Mouse (Mus musculus): ENCODE measurements around the gene Ank2. TPM values are rescaled to one million over a fixed set of nuclear protein-coding genes. Genes with fewer than 3 reads are reported as not detected.
A peak's percentile ranks its signal among the peaks of the same experiment; 100 is the strongest.

Ank2 gene
- polyA plus RNA-seq, 1 experiment from 2014 or later: 165 TPM

- H3K9me3 ChIP-seq: no peaks in the 10 kb centered on the region
- H3K4me2 ChIP-seq: no peak overlapping the region
- no peak overlapping the region for H3K9ac ChIP-seq
- 72% methylated on average over 4 of the region's 4 CpGs for WGBS
- ATAC-seq (ENCODE audit: low FRiP score): no peak
- H3K4me1 ChIP-seq (replicated peaks): 0 out of 2 replicates have a peak, but pooled peaks cover 7% of the 10 kb centered on the region
- H3K27me3 ChIP-seq: no peaks in the 10 kb centered on the region
- no peaks in the 10 kb centered on the region for H3K36me3 ChIP-seq
- no peak overlapping the region for H3K27ac ChIP-seq
- no peak overlapping the region for H3K4me3 ChIP-seq
Measured at GRCm38 (mm10) chr3:127367450-127367849, 131.7 kb downstream of the Ank2 start.

- ATAC-seq (ENCODE audit: low FRiP score): peak; percentile 26; the same call in 1 of the 2 replicates
- peaks cover 17% of the 10 kb centered on the region for H3K4me1 ChIP-seq (replicated peaks)
- no peaks in the 10 kb centered on the region for H3K9me3 ChIP-seq
- no peak overlapping the region for H3K4me3 ChIP-seq
- H3K36me3 ChIP-seq: no peaks in the 10 kb centered on the region
- H3K27me3 ChIP-seq: no peaks in the 10 kb centered on the region
- no peak overlapping the region for H3K9ac ChIP-seq
- 70% methylated on average over 15 of the region's 15 CpGs for WGBS
- no peak overlapping the region for H3K4me2 ChIP-seq
- 0 out of 2 replicates have a peak overlapping the region, but pooled peaks have one; percentile 30 for H3K27ac ChIP-seq
Measured at GRCm38 (mm10) chr3:127363512-127363911, 135.6 kb downstream of the Ank2 start.

GRCm38 (mm10) chr3:127362611-127363393 is 136.3 kb downstream of the Ank2 start:
- H3K36me3 ChIP-seq: no peaks in the 10 kb centered on the region
- no peak overlapping the region for H3K4me3 ChIP-seq
- H3K4me2 ChIP-seq: no peak overlapping the region
- H3K9ac ChIP-seq: no peak overlapping the region
- 0 out of 2 replicates have a peak overlapping the region, but pooled peaks have one; percentile 30 for H3K27ac ChIP-seq
- ATAC-seq (ENCODE audit: low FRiP score): no peak
- H3K4me1 ChIP-seq (replicated peaks): peaks cover 17% of the 10 kb centered on the region
- H3K27me3 ChIP-seq: no peaks in the 10 kb centered on the region
- no peaks in the 10 kb centered on the region for H3K9me3 ChIP-seq
- 87% methylated on average over 9 of the region's 9 CpGs for WGBS

- ATAC-seq (ENCODE audit: low FRiP score): no peak
- 67% methylated on average over 8 of the region's 8 CpGs for WGBS
- H3K9me3 ChIP-seq: no peaks in the 10 kb centered on the region
- no peak overlapping the region for H3K9ac ChIP-seq
- no peak overlapping the region for H3K4me3 ChIP-seq
- no peaks in the 10 kb centered on the region for H3K36me3 ChIP-seq
- peaks cover 12% of the 10 kb centered on the region for H3K4me1 ChIP-seq (replicated peaks)
- H3K27me3 ChIP-seq: no peaks in the 10 kb centered on the region
- H3K4me2 ChIP-seq: no peak overlapping the region
- no peak overlapping the region for H3K27ac ChIP-seq
Measured at GRCm38 (mm10) chr3:127361846-127362245, 137.3 kb downstream of the Ank2 start.

GRCm38 (mm10) chr3:127361384-127361783 is 137.8 kb downstream of the Ank2 start:
- Histone ChIP-seq H3K9ac (no peak overlapping the region), H3K36me3 (no peaks in the 10 kb centered on the region), H3K4me2 (no peak overlapping the region), H3K9me3 (no peaks in the 10 kb centered on the region), H3K4me3 (no peak overlapping the region), H3K4me1 (replicated peaks) (peaks cover 13% of the 10 kb centered on the region), H3K27ac (no peak overlapping the region), H3K27me3 (no peaks in the 10 kb centered on the region)
- no peak for ATAC-seq (ENCODE audit: low FRiP score)
- whole genome bisulfite sequencing: 35% methylated on average over 5 of the region's 5 CpGs

- no peak for ATAC-seq (ENCODE audit: low FRiP score)
- Histone ChIP-seq H3K9ac (no peak overlapping the region), H3K27ac (0 out of 2 replicates have a peak overlapping the region, but pooled peaks have one; percentile 15), H3K27me3 (no peaks in the 10 kb centered on the region), H3K36me3 (no peaks in the 10 kb centered on the region), H3K4me1 (replicated peaks) (peaks cover 12% of the 10 kb centered on the region), H3K9me3 (no peaks in the 10 kb centered on the region), H3K4me2 (no peak overlapping the region), H3K4me3 (no peak overlapping the region)
- 55% methylated on average over 5 of the region's 5 CpGs for WGBS
Measured at GRCm38 (mm10) chr3:127355252-127355651, 143.9 kb downstream of the Ank2 start.

- Histone ChIP-seq H3K27ac (no peak overlapping the region), H3K4me3 (no peak overlapping the region), H3K9me3 (peaks cover 4% of the 10 kb centered on the region; the same call in 1 of the 2 replicates), H3K36me3 (no peaks in the 10 kb centered on the region), H3K27me3 (no peaks in the 10 kb centered on the region), H3K4me1 (replicated peaks) (peaks cover 15% of the 10 kb centered on the region), H3K9ac (no peak overlapping the region), H3K4me2 (no peak overlapping the region)
- ATAC-seq (ENCODE audit: low FRiP score): no peak
- WGBS: 86% methylated on average over 9 of the region's 9 CpGs
Measured at GRCm38 (mm10) chr3:127350602-127351362, 148.4 kb downstream of the Ank2 start.

GRCm38 (mm10) chr3:127348926-127349325 is 150.2 kb downstream of the Ank2 start:
- Histone ChIP-seq H3K4me2 (no peak overlapping the region), H3K9ac (no peak overlapping the region), H3K4me3 (no peak overlapping the region), H3K9me3 (peaks cover 4% of the 10 kb centered on the region; the same call in 1 of the 2 replicates), H3K27me3 (no peaks in the 10 kb centered on the region), H3K36me3 (no peaks in the 10 kb centered on the region), H3K27ac (no peak overlapping the region), H3K4me1 (replicated peaks) (0 out of 2 replicates have a peak, but pooled peaks cover 9% of the 10 kb centered on the region)
- no peak for ATAC-seq (ENCODE audit: low FRiP score)
- 71% methylated on average over 7 of the region's 7 CpGs for WGBS

- peak overlapping the region; percentile 19; the same call in 1 of the 2 replicates for H3K27ac ChIP-seq
- H3K9me3 ChIP-seq: peaks cover 4% of the 10 kb centered on the region; the same call in 1 of the 2 replicates
- no peaks in the 10 kb centered on the region for H3K27me3 ChIP-seq
- H3K36me3 ChIP-seq: no peaks in the 10 kb centered on the region
- ATAC-seq (ENCODE audit: low FRiP score): no peak
- H3K4me3 ChIP-seq: no peak overlapping the region
- no peak overlapping the region for H3K4me2 ChIP-seq
- WGBS: 53% methylated on average over 8 of the region's 8 CpGs
- no peak overlapping the region for H3K9ac ChIP-seq
- H3K4me1 ChIP-seq (replicated peaks): 0 out of 2 replicates have a peak, but pooled peaks cover 9% of the 10 kb centered on the region
Measured at GRCm38 (mm10) chr3:127345860-127346459, 153.2 kb downstream of the Ank2 start.

- no peaks in the 10 kb centered on the region for H3K9me3 ChIP-seq
- H3K27ac ChIP-seq: no peak overlapping the region
- no peaks in the 10 kb centered on the region for H3K36me3 ChIP-seq
- no peak overlapping the region for H3K4me3 ChIP-seq
- no peak for ATAC-seq (ENCODE audit: low FRiP score)
- no peak overlapping the region for H3K4me2 ChIP-seq
- 86% methylated on average over 2 of the region's 2 CpGs for WGBS
- H3K4me1 ChIP-seq (replicated peaks): 0 out of 2 replicates have a peak, but pooled peaks cover 2% of the 10 kb centered on the region
- no peaks in the 10 kb centered on the region for H3K27me3 ChIP-seq
- H3K9ac ChIP-seq: no peak overlapping the region
Measured at GRCm38 (mm10) chr3:127341300-127341699, 157.8 kb downstream of the Ank2 start.

- Histone ChIP-seq H3K4me1 (replicated peaks) (no peaks in the 10 kb centered on the region), H3K9me3 (no peaks in the 10 kb centered on the region), H3K9ac (no peak overlapping the region), H3K36me3 (0 out of 2 replicates have a peak, but pooled peaks cover 3% of the 10 kb centered on the region), H3K27ac (no peak overlapping the region), H3K4me2 (no peak overlapping the region), H3K27me3 (no peaks in the 10 kb centered on the region), H3K4me3 (no peak overlapping the region)
- no peak for ATAC-seq (ENCODE audit: low FRiP score)
- WGBS: 88% methylated on average over 6 of the region's 6 CpGs
Measured at GRCm38 (mm10) chr3:127334876-127335275, 164.3 kb downstream of the Ank2 start.

- Histone ChIP-seq H3K4me3 (no peak overlapping the region), H3K9ac (no peak overlapping the region), H3K36me3 (0 out of 2 replicates have a peak, but pooled peaks cover 3% of the 10 kb centered on the region), H3K27ac (no peak overlapping the region), H3K27me3 (no peaks in the 10 kb centered on the region), H3K4me2 (no peak overlapping the region), H3K4me1 (replicated peaks) (no peaks in the 10 kb centered on the region), H3K9me3 (no peaks in the 10 kb centered on the region)
- 90% methylated on average over 6 of the region's 6 CpGs for WGBS
- ATAC-seq (ENCODE audit: low FRiP score): no peak
Measured at GRCm38 (mm10) chr3:127331562-127331961, 167.6 kb downstream of the Ank2 start.

Measured in hindbrain, embryonic 13.5 days (tissue).